In the genomic region with DNA sequence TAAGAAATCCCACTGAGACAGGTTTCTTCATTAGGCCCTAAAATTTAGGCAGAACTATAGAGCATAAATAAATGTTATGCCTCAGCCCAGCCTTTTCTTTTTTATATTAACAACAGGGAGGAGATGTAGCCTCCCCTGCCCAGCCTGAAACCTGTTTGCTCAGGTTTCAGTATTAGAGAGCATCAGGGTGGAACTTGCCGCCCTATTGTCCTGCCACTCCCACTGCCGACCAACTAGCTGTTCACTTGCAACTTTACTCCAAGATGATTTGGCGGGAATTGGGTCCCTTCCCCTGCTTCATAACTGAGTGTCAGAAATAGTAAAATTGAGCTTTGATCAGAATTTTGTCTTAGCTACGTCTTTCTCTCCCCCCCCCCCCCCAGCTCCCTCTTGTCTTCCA, we compare ENCODE assay signal across 6 mouse cellular contexts.
DNase-seq lines count a peak whose midpoint lies in the region; TF ChIP-seq lines count a peak whose summit lies in the region.
"Not testable (repeated sequence)": the region's sequence is repeated elsewhere in the genome, so short reads cannot be mapped to it uniquely, and the experiment has no call there.

No protein-coding gene starts in this region.

- not testable (repeated sequence) for H3K4me3 ChIP-seq in kidney, adult 2 months (ENCODE audit: insufficient read depth, low read depth, low read length)

- H3K36me3 ChIP-seq in kidney, adult 2 months (ENCODE audit: control insufficient read depth, insufficient read depth, low read length), result not testable (repeated sequence)

- H3K4me1 ChIP-seq in kidney, adult 2 months (ENCODE audit: control insufficient read depth, insufficient read depth, low read length), result peaks cover 12% of the 10 kb centered on the region; the same call in 1 of the 2 replicates

- WGBS in kidney, adult 2 months, result 63% methylated on average over 4 of the region's 4 CpGs

- H3K27me3 ChIP-seq in kidney, adult 2 months (replicated peaks; ENCODE audit: control insufficient read depth, insufficient read depth, low read length), result not testable (repeated sequence)

- H3K27ac ChIP-seq in kidney, adult 2 months (ENCODE audit: insufficient read depth, low read depth, low read length), result not testable (repeated sequence)

- not testable (repeated sequence) for TF ChIP-seq CTCF in kidney, adult 2 months (conservative IDR thresholded peaks at IDR 0.05; ENCODE audit: insufficient read depth, insufficient read length, low read depth, low read length)

- TF ChIP-seq POLR2A in kidney, adult 2 months (IDR thresholded peaks at IDR 0.05; ENCODE audit: low read depth, low read length), result not testable (repeated sequence)

- DNase-seq in R1 (ENCODE audit: low read depth, low spot score), result peak; percentile 32
- DNase-seq in kidney, adult 11 months, result peak; percentile 44
- peak; percentile 65 for DNase-seq in kidney, adult 2 months
- peak; percentile 33 for DNase-seq in kidney, postnatal 10 days
- DNase-seq in kidney, postnatal 25 days, result peak; percentile 47 to 76
- DNase-seq in kidney, postnatal 4 days, result peak; percentile 29 to 47
